Mouse (Mus musculus): ENCODE measurements around the gene Acaca. TPM values are rescaled to one million over a fixed set of nuclear protein-coding genes. Genes with fewer than 3 reads are reported as not detected.

Gene Acaca
- total RNA-seq, 2 experiments from 2014 or later: 80.8 to 81.2 TPM

- intact Hi-C loops (cut with DNase I): no loop called here
- TF ChIP-seq CTCF (IDR thresholded peaks at IDR 0.05): no peak
- Histone ChIP-seq H3K27ac (no peak overlapping the region), H3K4me3 (no peak overlapping the region)
- no peak for DNase-seq (ENCODE audit: extremely low spot score in 1 of 2, low spot score in 2 of 2)
Observed at GRCm38 (mm10) chr11:84348843-84349825, 219.7 kb downstream of the Acaca start.

GRCm38 (mm10) chr11:84351150-84351549, 221.7 kb downstream of the Acaca start:
- no peak overlapping the region for H3K4me3 ChIP-seq
- intact Hi-C loops (cut with DNase I): no loop called here
- H3K27ac ChIP-seq: no peak overlapping the region
- DNase-seq (ENCODE audit: extremely low spot score in 1 of 2, low spot score in 2 of 2): no peak
- TF ChIP-seq CTCF (IDR thresholded peaks at IDR 0.05): no peak

DNA sequence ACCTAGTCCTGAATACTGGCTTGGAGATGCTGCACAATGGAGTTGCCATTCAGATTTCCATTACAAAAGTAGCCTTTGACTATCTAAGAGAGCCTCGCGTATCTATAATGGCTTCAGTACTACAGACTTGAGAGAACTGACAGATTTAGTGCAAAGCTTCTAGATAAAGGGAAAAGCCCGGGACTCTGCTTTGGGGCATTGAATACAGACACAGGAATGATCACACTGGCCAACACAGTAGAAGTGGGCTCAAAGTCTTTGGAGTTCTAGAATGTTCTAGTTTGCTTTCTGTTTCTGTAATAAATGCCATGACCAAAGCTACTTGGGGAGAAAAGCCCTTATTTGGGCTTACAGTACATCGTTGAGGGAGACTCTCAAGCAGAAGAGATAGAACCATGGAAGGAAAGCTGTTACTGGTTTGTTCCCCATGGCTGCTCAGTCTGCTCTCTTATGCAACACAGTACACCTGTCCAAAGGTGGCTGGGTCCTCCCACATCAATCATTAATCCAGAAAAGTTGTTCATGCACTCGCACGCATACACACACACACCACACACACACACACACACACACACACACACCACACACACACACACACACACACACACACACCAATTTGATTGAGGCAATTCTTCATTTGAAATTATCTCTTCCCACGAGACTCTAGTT, 223.7 kb downstream of the Acaca start:
- no peak overlapping the region for H3K27ac ChIP-seq
- DNase-seq (ENCODE audit: extremely low spot score in 1 of 2, low spot score in 2 of 2): no peak
- intact Hi-C loops (cut with DNase I): no loop called here
- TF ChIP-seq CTCF (IDR thresholded peaks at IDR 0.05): no peak
- no peak overlapping the region for H3K4me3 ChIP-seq

DNA sequence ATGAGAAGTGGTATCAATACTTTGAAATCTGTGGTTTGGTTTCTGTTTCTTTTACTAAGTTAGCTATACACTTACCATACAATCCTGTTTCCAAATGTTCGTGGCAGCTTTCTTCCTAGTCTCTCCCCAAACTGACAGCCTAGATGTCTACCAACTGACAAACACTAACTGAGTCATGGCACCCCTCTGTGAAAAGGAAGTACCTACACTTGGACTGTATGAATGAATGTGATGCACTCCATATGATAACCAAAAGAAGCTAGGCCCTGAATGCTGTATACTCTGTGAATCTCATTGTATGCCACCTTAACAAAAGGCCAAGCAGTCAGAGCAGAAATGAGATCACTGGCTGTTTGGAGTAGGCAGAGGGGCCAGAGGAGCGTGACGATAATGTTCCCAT, 227.8 kb downstream of the Acaca start:
- no peak for TF ChIP-seq CTCF (IDR thresholded peaks at IDR 0.05)
- Histone ChIP-seq H3K4me3 (no peak overlapping the region), H3K27ac (no peak overlapping the region)
- DNase-seq (ENCODE audit: extremely low spot score in 1 of 2, low spot score in 2 of 2): no peak
- intact Hi-C loops (cut with DNase I): no loop called here

DNA sequence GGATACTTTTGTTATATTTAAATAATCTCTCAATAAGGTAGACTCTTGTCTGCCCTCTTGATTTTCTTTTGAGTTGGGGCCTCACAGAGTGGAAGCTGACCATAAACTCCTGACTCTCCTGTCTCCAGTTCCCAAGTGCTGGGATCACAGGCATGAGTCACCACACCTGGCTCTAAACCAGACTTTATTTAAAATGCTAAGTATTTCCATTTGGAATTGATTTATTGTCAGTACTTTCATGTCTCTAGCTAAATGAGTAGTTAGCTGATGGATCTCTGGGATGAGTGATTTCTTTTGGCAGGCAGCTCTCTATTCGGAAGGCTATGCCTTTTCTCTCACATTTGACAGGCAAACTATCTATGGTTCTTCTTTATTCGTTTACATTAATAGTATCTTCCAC, 228.3 kb downstream of the Acaca start:
- H3K27ac ChIP-seq: no peak overlapping the region

GRCm38 (mm10) chr11:84361551-84361950, 232.1 kb downstream of the Acaca start:
- no peak for TF ChIP-seq CTCF (IDR thresholded peaks at IDR 0.05)

More for the DNA sequence above, 228.3 kb downstream of the Acaca start:
- TF ChIP-seq CTCF (IDR thresholded peaks at IDR 0.05): no peak
- intact Hi-C loops (cut with DNase I): no loop called here
- no peak overlapping the region for H3K4me3 ChIP-seq
- DNase-seq (ENCODE audit: extremely low spot score in 1 of 2, low spot score in 2 of 2): no peak

GRCm38 (mm10) chr11:84362633-84363243, 233.3 kb downstream of the Acaca start:
- Histone ChIP-seq H3K4me3 (no peak overlapping the region), H3K27ac (no peak overlapping the region)
- DNase-seq (ENCODE audit: extremely low spot score in 1 of 2, low spot score in 2 of 2): no peak
- no peak for TF ChIP-seq CTCF (IDR thresholded peaks at IDR 0.05)
- intact Hi-C loops (cut with DNase I): no loop called here

More at GRCm38 (mm10) chr11:84361551-84361950, 232.1 kb downstream of the Acaca start:
- DNase-seq (ENCODE audit: extremely low spot score in 1 of 2, low spot score in 2 of 2): no peak
- Histone ChIP-seq H3K4me3 (no peak overlapping the region), H3K27ac (no peak overlapping the region)
- intact Hi-C loops (cut with DNase I): no loop called here

GRCm38 (mm10) chr11:84365313-84365712, 235.8 kb downstream of the Acaca start:
- H3K27ac ChIP-seq: no peak overlapping the region
- no peak overlapping the region for H3K4me3 ChIP-seq
- DNase-seq (ENCODE audit: extremely low spot score in 1 of 2, low spot score in 2 of 2): no peak
- intact Hi-C loops (cut with DNase I): no loop called here
- TF ChIP-seq CTCF (IDR thresholded peaks at IDR 0.05): peak; percentile 13

GRCm38 (mm10) chr11:84368902-84369301, 239.4 kb downstream of the Acaca start:
- H3K4me3 ChIP-seq: no peak overlapping the region
- intact Hi-C loops (cut with DNase I): no loop called here
- H3K27ac ChIP-seq: no peak overlapping the region
- TF ChIP-seq CTCF (IDR thresholded peaks at IDR 0.05): no peak
- no peak for DNase-seq (ENCODE audit: extremely low spot score in 1 of 2, low spot score in 2 of 2)

GRCm38 (mm10) chr11:84373122-84373521, 243.7 kb downstream of the Acaca start:
- Histone ChIP-seq H3K4me3 (no peak overlapping the region), H3K27ac (no peak overlapping the region)
- no peak for DNase-seq (ENCODE audit: extremely low spot score in 1 of 2, low spot score in 2 of 2)
- intact Hi-C loops (cut with DNase I): no loop called here
- no peak for TF ChIP-seq CTCF (IDR thresholded peaks at IDR 0.05)

DNA sequence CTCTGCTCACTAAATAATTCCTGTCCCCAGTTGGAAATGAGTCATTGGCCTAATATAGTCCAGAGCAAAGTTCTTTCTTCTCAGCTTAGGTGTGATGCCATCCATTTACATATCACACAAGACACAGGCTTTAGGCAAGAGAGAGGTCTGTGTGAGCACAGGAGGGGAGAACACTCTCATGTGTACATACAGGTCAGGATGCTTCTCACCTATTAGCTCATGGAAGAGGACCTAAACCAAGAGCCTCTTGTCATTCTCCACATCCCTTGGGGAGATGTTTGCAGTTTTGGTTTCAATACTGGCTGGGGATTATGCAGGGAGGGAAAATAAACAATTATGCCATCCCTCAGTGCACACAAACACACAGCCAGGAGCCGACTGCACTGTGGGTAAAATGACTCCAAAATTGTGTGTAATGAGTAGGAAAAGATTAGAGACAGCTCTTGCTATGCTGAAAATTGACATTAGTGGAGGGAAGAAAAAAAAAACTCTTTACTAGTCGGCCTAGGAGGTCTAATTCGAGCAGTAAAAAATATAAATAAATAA, 246.6 kb downstream of the Acaca start:
- intact Hi-C loops (cut with DNase I): no loop called here
- DNase-seq (ENCODE audit: extremely low spot score in 1 of 2, low spot score in 2 of 2): no peak
- TF ChIP-seq CTCF (IDR thresholded peaks at IDR 0.05): no peak
- Histone ChIP-seq H3K27ac (no peak overlapping the region), H3K4me3 (no peak overlapping the region)

Measured in left cerebral cortex, adult 2 months (tissue).